Mouse (Mus musculus): Measurements from ENCODE around the gene Plcd3. TPM values are rescaled to one million over a fixed set of nuclear protein-coding genes. Genes with fewer than 3 reads are reported as not detected.
A peak's percentile ranks its signal among the peaks of the same experiment; 100 is the strongest.

Gene Plcd3
- polyA plus RNA-seq, 1 experiment from 2014 or later: 7.6 TPM

DNA sequence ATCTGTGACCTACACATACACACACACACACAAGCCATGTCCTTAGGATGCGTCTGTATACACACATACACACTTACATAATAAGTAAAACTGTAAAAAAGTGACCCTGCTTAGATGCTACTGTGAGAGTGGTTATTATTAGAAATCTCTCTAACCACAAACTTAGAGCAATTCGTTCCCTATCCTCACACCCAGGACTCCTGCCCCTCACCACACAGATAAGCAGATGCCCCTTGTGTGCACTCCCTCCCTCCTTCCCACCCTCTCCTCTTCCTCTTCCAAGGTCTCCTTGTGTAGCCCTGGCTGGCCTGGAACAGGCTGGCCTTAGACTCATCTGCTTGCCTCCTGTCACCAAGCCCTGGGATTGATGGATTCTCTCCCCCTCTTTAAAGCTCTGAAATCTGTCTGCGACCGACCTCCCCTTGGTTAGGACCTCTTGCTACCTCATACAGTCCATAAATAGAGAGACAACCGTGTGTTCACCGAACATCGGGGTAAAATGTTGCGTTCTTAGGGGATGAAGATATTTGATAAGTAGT, 34.6 kb upstream of the Plcd3 start:
- 84% methylated on average over 8 of the region's 8 CpGs for WGBS
- Histone ChIP-seq H3K4me2 (replicated peaks) (no peak overlapping the region), H3K4me1 (peaks cover 32% of the 10 kb centered on the region), H3K27me3 (no peaks in the 10 kb centered on the region), H3K36me3 (peaks cover 13% of the 10 kb centered on the region), H3K9ac (no peak overlapping the region), H3K4me3 (replicated peaks) (no peak overlapping the region), H3K27ac (replicated peaks) (no peak overlapping the region), H3K9me3 (replicated peaks) (no peaks in the 10 kb centered on the region)
- no peak for ATAC-seq (ENCODE audit: insufficient number of reproducible peaks, low FRiP score, low TSS enrichment, low read depth)

GRCm38 (mm10) chr11:103134221-103134620, 32.8 kb upstream of the Plcd3 start:
- Histone ChIP-seq H3K36me3 (peaks cover 11% of the 10 kb centered on the region), H3K4me2 (replicated peaks) (no peak overlapping the region), H3K4me3 (replicated peaks) (no peak overlapping the region), H3K4me1 (peaks cover 31% of the 10 kb centered on the region), H3K9ac (no peak overlapping the region), H3K9me3 (replicated peaks) (no peaks in the 10 kb centered on the region), H3K27me3 (no peaks in the 10 kb centered on the region), H3K27ac (replicated peaks) (peak overlapping the region; percentile 75)
- WGBS: 57% methylated on average over 3 of the region's 3 CpGs
- ATAC-seq (ENCODE audit: insufficient number of reproducible peaks, low FRiP score, low TSS enrichment, low read depth): no peak

DNA sequence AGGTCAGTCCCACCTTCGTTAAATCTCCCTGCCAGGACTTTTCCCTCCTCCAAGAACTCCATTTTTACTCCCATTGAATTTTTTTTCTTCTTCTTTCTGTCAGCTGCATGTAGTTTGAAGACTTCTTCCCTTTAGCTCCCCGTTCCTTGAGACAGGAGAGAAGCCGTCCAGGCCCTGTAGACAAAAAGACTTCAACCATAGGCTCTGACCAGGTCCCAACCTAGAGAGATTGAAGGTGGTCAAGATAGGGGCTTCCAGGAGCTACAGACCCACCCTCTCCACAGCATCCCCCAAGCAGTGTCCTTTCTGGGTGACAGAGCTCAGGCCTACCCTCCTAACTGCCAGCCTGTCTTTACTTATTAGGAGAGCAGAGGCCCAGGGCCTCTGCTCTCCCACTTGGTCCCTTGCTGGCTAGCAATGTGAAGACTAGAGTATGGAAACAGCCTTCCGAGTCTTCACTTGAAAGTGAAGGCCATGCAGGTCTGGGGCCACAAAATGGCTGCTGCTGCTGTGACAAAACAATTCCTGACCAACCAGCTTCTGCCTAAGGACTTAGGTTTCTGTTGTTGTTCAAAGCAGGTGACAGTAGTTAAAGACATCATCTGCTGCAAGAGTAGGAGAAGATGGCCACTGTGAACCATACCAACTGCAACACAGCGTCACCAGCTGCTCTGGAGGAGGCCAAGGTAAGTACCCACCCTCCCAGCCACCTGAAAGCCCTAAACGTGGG, 32.2 kb upstream of the Plcd3 start:
- Histone ChIP-seq H3K27me3 (no peaks in the 10 kb centered on the region), H3K4me2 (replicated peaks) (peak overlapping the region; percentile 65), H3K36me3 (peaks cover 5% of the 10 kb centered on the region), H3K4me1 (peaks cover 31% of the 10 kb centered on the region), H3K9me3 (replicated peaks) (no peaks in the 10 kb centered on the region), H3K27ac (replicated peaks) (peak overlapping the region; percentile 75), H3K4me3 (replicated peaks) (peak overlapping the region; percentile 35), H3K9ac (peak overlapping the region; percentile 33)
- no peak for ATAC-seq (ENCODE audit: insufficient number of reproducible peaks, low FRiP score, low TSS enrichment, low read depth)
- WGBS: 50% methylated on average over 6 of the region's 6 CpGs

- under 1% methylated on average over 57 of the region's 58 CpGs for WGBS
- Histone ChIP-seq H3K4me1 (peaks cover 31% of the 10 kb centered on the region), H3K9me3 (replicated peaks) (no peaks in the 10 kb centered on the region), H3K27ac (replicated peaks) (peak overlapping the region; percentile 98), H3K27me3 (no peaks in the 10 kb centered on the region), H3K36me3 (no peaks in the 10 kb centered on the region), H3K4me2 (replicated peaks) (peak overlapping the region; percentile 65), H3K4me3 (replicated peaks) (peak overlapping the region; percentile 80), H3K9ac (peak overlapping the region; percentile 98)
- peak; percentile 93 for ATAC-seq (ENCODE audit: insufficient number of reproducible peaks, low FRiP score, low TSS enrichment, low read depth)
These were observed 31.4 kb upstream of the Plcd3 start for GRCm38 (mm10) chr11:103132576-103133455.

DNA sequence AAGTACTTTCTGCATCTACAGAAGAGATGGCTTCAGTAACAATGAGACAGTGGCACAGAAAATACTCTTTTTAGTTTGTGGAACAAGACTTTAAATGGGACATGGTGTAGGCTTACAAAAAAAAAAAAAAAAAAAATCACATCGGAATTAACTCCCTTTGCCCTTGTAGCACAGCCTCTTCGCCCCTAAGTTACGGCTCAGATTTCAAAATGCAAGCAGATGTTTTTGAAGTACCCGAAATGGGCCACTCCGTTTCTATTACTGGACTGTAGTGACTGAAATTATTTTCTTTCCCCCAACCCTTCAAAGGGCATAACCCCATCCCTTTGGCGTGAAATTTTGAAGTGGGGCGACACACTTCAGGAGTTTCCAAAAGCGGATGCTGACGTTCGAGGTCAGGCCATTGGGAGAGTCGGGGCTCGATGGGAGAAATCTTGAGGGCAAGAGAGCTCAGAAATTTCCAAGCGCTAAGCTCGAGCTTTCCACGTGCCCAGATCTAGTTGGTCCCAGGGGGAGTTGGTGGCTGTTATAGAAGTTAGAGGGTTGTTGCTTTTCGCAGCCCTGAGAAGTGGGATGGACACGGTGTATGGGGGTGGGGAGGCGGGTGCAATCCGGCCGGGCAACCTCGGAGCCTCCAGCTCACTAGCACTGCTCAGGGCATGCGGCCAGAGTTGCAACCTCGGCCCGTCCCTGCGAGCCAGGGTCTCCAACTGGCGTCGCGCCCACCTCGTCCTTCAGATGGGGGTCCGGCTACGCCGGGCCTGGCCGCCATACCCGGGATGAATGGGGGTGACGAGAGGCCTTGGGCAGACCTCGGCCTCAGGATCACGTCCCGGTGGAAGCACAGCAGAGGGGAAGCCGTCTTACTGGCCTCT, 30.5 kb upstream of the Plcd3 start, which contains the start of gene Hexim2:
Gene Hexim2, plus strand, starts transcription at position 729 of the 875 bp plus-strand sequence.
- WGBS: 0% methylated on average over 39 of the region's 39 CpGs
- peak within 1 kb of the TSS; percentile 65 for H3K4me2 ChIP-seq (replicated peaks)
- peak within 1 kb of the TSS; percentile 80 for H3K4me3 ChIP-seq (replicated peaks)
- no peaks in the 10 kb centered on the region for H3K27me3 ChIP-seq
- ATAC-seq (ENCODE audit: insufficient number of reproducible peaks, low FRiP score, low TSS enrichment, low read depth): peak; percentile 63
- no peaks in the 10 kb centered on the region for H3K36me3 ChIP-seq
- peaks cover 31% of the 10 kb centered on the region for H3K4me1 ChIP-seq
- no peaks in the 10 kb centered on the region for H3K9me3 ChIP-seq (replicated peaks)
- H3K9ac ChIP-seq: peak within 1 kb of the TSS; percentile 98
- peak within 1 kb of the TSS; percentile 98 for H3K27ac ChIP-seq (replicated peaks)

DNA sequence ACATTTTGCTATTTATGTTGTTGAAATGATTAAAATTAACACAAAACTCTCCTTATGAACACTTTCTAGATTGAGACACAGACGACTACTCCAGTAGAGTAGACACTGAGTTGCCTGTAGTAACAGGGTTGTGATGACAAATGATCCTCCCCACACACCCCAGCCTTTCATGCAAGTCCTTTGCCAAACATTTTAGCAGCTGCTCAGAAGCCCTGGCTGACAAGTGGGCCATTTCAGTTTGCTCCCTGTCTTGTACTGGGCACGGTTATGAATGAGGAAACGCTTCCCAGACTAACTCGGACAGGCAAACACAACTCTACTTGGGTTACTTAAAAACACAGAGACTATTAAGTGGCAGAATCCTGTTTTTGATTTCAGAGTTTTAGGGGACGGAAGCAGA, 18.9 kb upstream of the Plcd3 start:
- H3K9ac ChIP-seq: no peak overlapping the region
- peaks cover 8% of the 10 kb centered on the region for H3K4me1 ChIP-seq
- H3K36me3 ChIP-seq: no peaks in the 10 kb centered on the region
- no peak overlapping the region for H3K27ac ChIP-seq (replicated peaks)
- WGBS: 43% methylated on average over 5 of the region's 5 CpGs
- no peak overlapping the region for H3K4me2 ChIP-seq (replicated peaks)
- no peak overlapping the region for H3K4me3 ChIP-seq (replicated peaks)
- H3K9me3 ChIP-seq (replicated peaks): no peaks in the 10 kb centered on the region
- H3K27me3 ChIP-seq: no peaks in the 10 kb centered on the region
- no peak for ATAC-seq (ENCODE audit: insufficient number of reproducible peaks, low FRiP score, low TSS enrichment, low read depth)

DNA sequence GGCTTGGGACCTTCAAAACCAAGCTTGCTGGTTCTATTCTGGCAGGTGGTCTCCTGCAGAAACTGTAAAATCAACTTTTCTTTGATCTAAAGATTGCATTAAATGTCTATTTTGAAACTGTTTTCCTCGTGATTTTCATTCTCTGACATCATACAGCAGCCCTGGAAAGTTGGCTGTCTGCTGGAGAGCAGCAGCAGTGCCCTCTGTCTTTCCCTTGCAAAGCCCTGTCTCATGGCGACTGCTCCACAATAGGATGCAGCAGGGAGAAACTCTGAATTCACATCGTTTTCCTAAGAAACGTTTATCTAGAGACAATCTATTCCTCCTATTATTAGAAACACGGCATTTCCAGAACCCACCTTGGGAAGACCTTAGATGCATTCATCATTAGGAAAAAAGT, 18.2 kb upstream of the Plcd3 start:
- no peaks in the 10 kb centered on the region for H3K36me3 ChIP-seq
- H3K9ac ChIP-seq: no peak overlapping the region
- WGBS: 37% methylated on average over 5 of the region's 5 CpGs
- H3K4me3 ChIP-seq (replicated peaks): no peak overlapping the region
- no peak overlapping the region for H3K27ac ChIP-seq (replicated peaks)
- no peaks in the 10 kb centered on the region for H3K27me3 ChIP-seq
- H3K4me1 ChIP-seq: peaks cover 10% of the 10 kb centered on the region
- no peaks in the 10 kb centered on the region for H3K9me3 ChIP-seq (replicated peaks)
- H3K4me2 ChIP-seq (replicated peaks): no peak overlapping the region
- no peak for ATAC-seq (ENCODE audit: insufficient number of reproducible peaks, low FRiP score, low TSS enrichment, low read depth)

- no peak overlapping the region for H3K27ac ChIP-seq (replicated peaks)
- no peaks in the 10 kb centered on the region for H3K9me3 ChIP-seq (replicated peaks)
- 73% methylated on average over 2 of the region's 2 CpGs for WGBS
- H3K36me3 ChIP-seq: no peaks in the 10 kb centered on the region
- peak overlapping the region; percentile 69 for H3K4me3 ChIP-seq (replicated peaks)
- 0 out of 2 replicates have a peak overlapping the region, but pooled peaks have one; percentile 2 for H3K9ac ChIP-seq
- ATAC-seq (ENCODE audit: insufficient number of reproducible peaks, low FRiP score, low TSS enrichment, low read depth): no peak
- H3K27me3 ChIP-seq: no peaks in the 10 kb centered on the region
- peak overlapping the region; percentile 72 for H3K4me2 ChIP-seq (replicated peaks)
- H3K4me1 ChIP-seq: peaks cover 17% of the 10 kb centered on the region
These were observed 17.4 kb upstream of the Plcd3 start for GRCm38 (mm10) chr11:103118866-103119265.

DNA sequence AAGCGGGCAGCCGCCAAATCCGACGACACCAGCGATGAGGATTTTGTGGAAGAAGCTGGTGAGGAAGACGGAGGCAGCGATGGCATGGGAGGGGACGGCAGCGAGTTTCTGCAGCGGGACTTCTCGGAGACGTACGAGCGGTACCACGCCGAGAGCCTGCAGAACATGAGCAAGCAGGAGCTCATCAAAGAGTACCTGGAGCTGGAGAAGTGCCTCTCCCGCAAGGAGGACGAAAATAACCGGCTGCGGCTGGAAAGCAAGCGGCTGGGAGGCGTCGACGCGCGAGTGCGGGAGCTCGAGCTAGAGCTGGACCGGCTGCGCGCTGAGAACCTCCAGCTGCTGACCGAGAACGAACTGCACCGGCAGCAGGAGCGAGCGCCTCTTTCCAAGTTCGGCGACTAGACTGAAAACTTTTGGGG, 16.1 kb upstream of the Plcd3 start:
- Histone ChIP-seq H3K4me1 (peaks cover 27% of the 10 kb centered on the region), H3K27me3 (no peaks in the 10 kb centered on the region), H3K9me3 (replicated peaks) (no peaks in the 10 kb centered on the region), H3K27ac (replicated peaks) (peak overlapping the region; percentile 95), H3K36me3 (no peaks in the 10 kb centered on the region), H3K9ac (peak overlapping the region; percentile 63), H3K4me2 (replicated peaks) (peak overlapping the region; percentile 72), H3K4me3 (replicated peaks) (peak overlapping the region; percentile 69)
- no peak for ATAC-seq (ENCODE audit: insufficient number of reproducible peaks, low FRiP score, low TSS enrichment, low read depth)
- under 1% methylated on average over 38 of the region's 38 CpGs for WGBS

GRCm38 (mm10) chr11:103116959-103117590, 15.6 kb upstream of the Plcd3 start:
- Histone ChIP-seq H3K4me2 (replicated peaks) (peak overlapping the region; percentile 72), H3K9ac (peak overlapping the region; percentile 63), H3K27ac (replicated peaks) (peak overlapping the region; percentile 95), H3K27me3 (no peaks in the 10 kb centered on the region), H3K36me3 (no peaks in the 10 kb centered on the region), H3K4me3 (replicated peaks) (peak overlapping the region; percentile 69), H3K9me3 (replicated peaks) (no peaks in the 10 kb centered on the region), H3K4me1 (peaks cover 33% of the 10 kb centered on the region)
- 0 out of 2 replicates have a peak, but pooled peaks have one; percentile 20 for ATAC-seq (ENCODE audit: insufficient number of reproducible peaks, low FRiP score, low TSS enrichment, low read depth)
- 0% methylated on average over 35 of the region's 35 CpGs for WGBS

Data from embryonic facial prominence, embryonic 15.5 days (tissue).